Mouse (Mus musculus): ENCODE measurements around the gene Fam193a.

The Fam193a gene

GRCm38 (mm10) chr5:34381700-34382099 lies 12.0 kb downstream of the Fam193a start:
- no peak for DNase-seq (ENCODE audit: extremely low spot score, low spot score)

GRCm38 (mm10) chr5:34385616-34386015 lies 15.9 kb downstream of the Fam193a start:
- no peak for DNase-seq (ENCODE audit: extremely low spot score, low spot score)

GRCm38 (mm10) chr5:34386744-34387143 lies 17.0 kb downstream of the Fam193a start:
- DNase-seq (ENCODE audit: extremely low spot score, low spot score): no peak

GRCm38 (mm10) chr5:34393251-34393650 lies 23.5 kb downstream of the Fam193a start:
- no peak for DNase-seq (ENCODE audit: extremely low spot score, low spot score)

GRCm38 (mm10) chr5:34395347-34395746 lies 25.6 kb downstream of the Fam193a start:
- no peak for DNase-seq (ENCODE audit: extremely low spot score, low spot score)

GRCm38 (mm10) chr5:34395850-34396540 lies 26.3 kb downstream of the Fam193a start:
- DNase-seq (ENCODE audit: extremely low spot score, low spot score): no peak

- DNase-seq (ENCODE audit: extremely low spot score, low spot score): no peak
Observed at GRCm38 (mm10) chr5:34397866-34398265, 28.1 kb downstream of the Fam193a start.

- no peak for DNase-seq (ENCODE audit: extremely low spot score, low spot score)
Observed at GRCm38 (mm10) chr5:34398326-34398725, 28.6 kb downstream of the Fam193a start.

- DNase-seq (ENCODE audit: extremely low spot score, low spot score): no peak
Observed at GRCm38 (mm10) chr5:34407366-34407918, 37.7 kb downstream of the Fam193a start.

GRCm38 (mm10) chr5:34409002-34409401 lies 39.3 kb downstream of the Fam193a start:
- DNase-seq (ENCODE audit: extremely low spot score, low spot score): no peak

- DNase-seq (ENCODE audit: extremely low spot score, low spot score): no peak
Observed at GRCm38 (mm10) chr5:34410819-34411218, 41.1 kb downstream of the Fam193a start.

- DNase-seq (ENCODE audit: extremely low spot score, low spot score): no peak
Observed at GRCm38 (mm10) chr5:34413921-34414320, 44.2 kb downstream of the Fam193a start.

GRCm38 (mm10) chr5:34417251-34418008 lies 47.7 kb downstream of the Fam193a start:
- DNase-seq (ENCODE audit: extremely low spot score, low spot score): no peak

GRCm38 (mm10) chr5:34419188-34419587 lies 49.5 kb downstream of the Fam193a start:
- DNase-seq (ENCODE audit: extremely low spot score, low spot score): no peak

- no peak for DNase-seq (ENCODE audit: extremely low spot score, low spot score)
Observed at GRCm38 (mm10) chr5:34430776-34431175, 61.0 kb downstream of the Fam193a start.

GRCm38 (mm10) chr5:34433786-34434185 lies 64.1 kb downstream of the Fam193a start:
- DNase-seq (ENCODE audit: extremely low spot score, low spot score): no peak

GRCm38 (mm10) chr5:34434241-34434640 lies 64.5 kb downstream of the Fam193a start:
- DNase-seq (ENCODE audit: extremely low spot score, low spot score): no peak

- no peak for DNase-seq (ENCODE audit: extremely low spot score, low spot score)
Observed at GRCm38 (mm10) chr5:34438052-34438451, 68.3 kb downstream of the Fam193a start.

GRCm38 (mm10) chr5:34438659-34439058 lies 68.9 kb downstream of the Fam193a start:
- DNase-seq (ENCODE audit: extremely low spot score, low spot score): no peak

- DNase-seq (ENCODE audit: extremely low spot score, low spot score): no peak
Observed at GRCm38 (mm10) chr5:34439768-34440167, 70.0 kb downstream of the Fam193a start.

- no peak for DNase-seq (ENCODE audit: extremely low spot score, low spot score)
Observed at GRCm38 (mm10) chr5:34441797-34442196, 72.1 kb downstream of the Fam193a start.

GRCm38 (mm10) chr5:34446207-34446606 lies 76.5 kb downstream of the Fam193a start:
- no peak for DNase-seq (ENCODE audit: extremely low spot score, low spot score)
